Mouse (Mus musculus) cerebellum, adult 9-10 months (tissue): ENCODE results near the gene Ankrd12.
A peak's percentile ranks its signal among the peaks of the same experiment; 100 is the strongest.
"Not testable (repeated sequence)": the region's sequence is repeated elsewhere in the genome, so short reads cannot be mapped to it uniquely, and the experiment has no call there.

ENCODE experiments used
- DNase-seq: peaks from one replicate; pipeline ENCODE4 v3.0.0; 2022

The Ankrd12 gene

GRCm38 (mm10) chr17:66077437-66077850 lies 555 bp upstream of the Ankrd12 start:
- DNase-seq = no peak

GRCm38 (mm10) chr17:66076174-66076927 lies 538 bp downstream of the Ankrd12 start:
- DNase-seq = peak; percentile 55

GRCm38 (mm10) chr17:66075827-66076173 lies 1.1 kb downstream of the Ankrd12 start:
- DNase-seq = no peak

GRCm38 (mm10) chr17:66073971-66074370 lies 2.9 kb downstream of the Ankrd12 start:
- no peak for DNase-seq

GRCm38 (mm10) chr17:66069036-66069435 lies 7.9 kb downstream of the Ankrd12 start:
- DNase-seq = not testable (repeated sequence)

GRCm38 (mm10) chr17:66065115-66065514 lies 11.8 kb downstream of the Ankrd12 start:
- no peak for DNase-seq

GRCm38 (mm10) chr17:66061241-66061938 lies 15.5 kb downstream of the Ankrd12 start:
- no peak for DNase-seq

GRCm38 (mm10) chr17:66058160-66058559 lies 18.7 kb downstream of the Ankrd12 start:
- no peak for DNase-seq

GRCm38 (mm10) chr17:66057145-66057544 lies 19.7 kb downstream of the Ankrd12 start:
- DNase-seq = no peak

GRCm38 (mm10) chr17:66053349-66053748 lies 23.5 kb downstream of the Ankrd12 start:
- no peak for DNase-seq

GRCm38 (mm10) chr17:66048795-66049194 lies 28.1 kb downstream of the Ankrd12 start:
- no peak for DNase-seq

GRCm38 (mm10) chr17:66048199-66048598 lies 28.7 kb downstream of the Ankrd12 start:
- no peak for DNase-seq

- not testable (repeated sequence) for DNase-seq
These were observed 33.2 kb downstream of the Ankrd12 start for GRCm38 (mm10) chr17:66043679-66044078.

- no peak for DNase-seq
These were observed 35.9 kb downstream of the Ankrd12 start for GRCm38 (mm10) chr17:66041020-66041419.

GRCm38 (mm10) chr17:66033239-66033638 lies 43.6 kb downstream of the Ankrd12 start:
- DNase-seq = no peak

- DNase-seq = no peak
These were observed 44.9 kb downstream of the Ankrd12 start for GRCm38 (mm10) chr17:66031991-66032390.

GRCm38 (mm10) chr17:66024211-66024610 lies 52.7 kb downstream of the Ankrd12 start:
- DNase-seq = no peak

- DNase-seq = no peak
These were observed 65.1 kb downstream of the Ankrd12 start for GRCm38 (mm10) chr17:66011790-66012189.

GRCm38 (mm10) chr17:66007892-66008291 lies 69.0 kb downstream of the Ankrd12 start:
- DNase-seq = peak; percentile 78

- DNase-seq = no peak
These were observed 69.4 kb downstream of the Ankrd12 start for GRCm38 (mm10) chr17:66007473-66007872.

- no peak for DNase-seq
These were observed 88.6 kb downstream of the Ankrd12 start for GRCm38 (mm10) chr17:65988151-65988820.

- not testable (repeated sequence) for DNase-seq
These were observed 100.2 kb downstream of the Ankrd12 start for GRCm38 (mm10) chr17:65976720-65977119.

GRCm38 (mm10) chr17:65967751-65968150 lies 109.1 kb downstream of the Ankrd12 start:
- DNase-seq = no peak

GRCm38 (mm10) chr17:65962263-65962662 lies 114.6 kb downstream of the Ankrd12 start:
- peak; percentile 5 for DNase-seq
